Mouse (Mus musculus) heart, adult 2 months (tissue): ENCODE data around the gene Rab13. TPM values are rescaled to one million over a fixed set of nuclear protein-coding genes. Genes with fewer than 3 reads are reported as not detected.

Source experiments
- DNase-seq, 2 experiments: peaks; one replicate each; pipeline ENCODE4 v3.0.0; 2021
- H3K27ac ChIP-seq: fragments of 200-600 bp; 2 replicates; pipeline ENCODE4 v1.8.1; 2022
- H3K27me3 ChIP-seq: fragments of 200-500 bp; 2 replicates; pipeline ENCODE4 v1.6.1; 2012; ENCODE audit warnings: mild to moderate bottlenecking, low read length, inconsistent platforms, mixed read lengths; ENCODE audit not compliant: control insufficient read depth, insufficient read depth
- H3K36me3 ChIP-seq: fragments of 200-500 bp; 2 replicates; pipeline ENCODE4 v1.6.1; 2012; ENCODE audit warnings: low read length, inconsistent platforms; ENCODE audit not compliant: control insufficient read depth, insufficient read depth
- H3K4me1 ChIP-seq: fragments of 200-500 bp; 2 replicates; pipeline ENCODE4 v1.6.1; 2011; ENCODE audit warnings: low read length; ENCODE audit not compliant: control insufficient read depth, insufficient read depth
- H3K4me3 ChIP-seq: fragments of 200-600 bp; 2 replicates; pipeline ENCODE4 v1.8.1; 2022
- H3K79me2 ChIP-seq: fragments of 200-500 bp; replicated peaks from 2 replicates; pipeline ENCODE4 v1.6.1; 2012; ENCODE audit warnings: mild to moderate bottlenecking, inconsistent platforms, low read length, moderate library complexity, mixed read lengths; ENCODE audit not compliant: control insufficient read depth, insufficient read depth
- H3K9ac ChIP-seq: fragments of 200-500 bp; 2 replicates; pipeline ENCODE4 v1.6.1; 2012; ENCODE audit warnings: low read depth, mild to moderate bottlenecking, control low read depth, inconsistent platforms, low read length, mixed read lengths
- CTCF ChIP-seq: fragments of 200-600 bp; IDR thresholded peaks from 2 replicates; pipeline ENCODE4 v1.8.1; 2022; ENCODE audit warnings: antibody characterized with exemption, mild to moderate bottlenecking, moderate library complexity
- EP300 ChIP-seq: fragments of 200-500 bp; IDR thresholded peaks from 2 replicates; pipeline ENCODE4 v1.6.1; 2011; ENCODE audit warnings: low read depth, low read length, control low read depth; ENCODE audit not compliant: insufficient read depth
- POLR2A ChIP-seq: fragments of 200-500 bp; IDR thresholded peaks from 2 replicates; pipeline ENCODE4 v1.6.1; 2011; ENCODE audit warnings: mild to moderate bottlenecking, low read depth, low read length, control low read depth; ENCODE audit not compliant: insufficient read depth
- WGBS: fragments of 180-500 bp; shearing (Covaris S2); methylation state at CpG from one replicate; pipeline ENCODE4 v1.1.7; 2018; 5-methylcytosine and 5-hydroxymethylcytosine counted together
- intact Hi-C: fragments of 180-260 bp; cut with DNase I; formaldehyde crosslinking; loops from one replicate; pipeline ENCODE4 v1.15.1; 2025
- long read RNA-seq: library from polyadenylated mRNA; stranded (forward); transcript quantifications from one replicate; pipeline ENCODE4 v2.0.0, GENCODE M21; 2021
- polyA plus RNA-seq: library from polyadenylated mRNA; depleted of rRNA; stranded (reverse); fragments of >200 nt; gene quantifications from 2 replicates; pipeline ENCODE4 v1.2.3, GENCODE M21; 2012; rRNA removed
- total RNA-seq, 2 experiments: library from RNA; stranded (reverse); gene quantifications; 2 replicates each; pipeline ENCODE4 v1.2.3; 2021

The Rab13 gene
- total RNA-seq = 1 to 10 TPM; 5.5 to 5.6 TPM
- polyA plus RNA-seq = 3.1 TPM in 2 replicates
- long read RNA-seq, partial matches to known transcripts = 1 of 5 reads
- long read RNA-seq, other reads (novel, unspliced or antisense) = 0 of 5 reads

DNA sequence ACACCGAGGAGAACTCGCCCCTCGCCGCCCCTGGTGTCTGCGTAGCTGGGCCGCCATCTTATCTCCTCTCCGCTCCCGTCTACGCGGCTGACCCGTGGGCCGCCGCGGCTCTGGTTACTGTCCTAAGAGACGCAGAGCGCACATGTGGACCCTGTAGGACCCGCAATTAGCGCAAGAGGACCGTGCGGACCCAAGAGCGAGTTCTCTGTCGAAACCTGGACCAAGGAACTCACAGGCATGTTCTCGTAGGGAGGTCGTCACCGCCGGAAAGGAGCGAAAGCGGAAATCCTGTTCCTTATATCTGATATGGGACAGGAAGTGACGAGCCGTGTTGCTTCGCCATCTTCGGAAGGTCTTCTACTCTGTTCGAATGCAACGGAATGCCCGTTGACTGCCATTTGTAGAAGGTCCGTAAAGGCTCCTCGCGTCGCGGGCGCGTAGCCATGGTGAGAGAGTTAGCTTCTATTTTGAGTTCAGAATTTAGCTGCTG, at the start of gene Rab13, which contains the start of gene Rps27:
TSS of gene Rab13 (plus strand) at position 319 of the 490 bp plus-strand sequence.
TSS of gene Rps27 (minus strand) at position 275 of the 490 bp plus-strand sequence.
- Histone ChIP-seq H3K27me3 (no peaks in the 10 kb centered on the region), H3K36me3 (peaks cover 25% of the 10 kb centered on the region), H3K4me1 (peaks cover 8% of the 10 kb centered on the region), H3K9ac (peak within 1 kb of the TSS; percentile 80), H3K4me3 (peak within 1 kb of the TSS; percentile 98), H3K27ac (peak within 1 kb of the TSS; percentile 96), H3K79me2 (peaks cover 2% of the 10 kb centered on the region; the same call in 1 of the 2 replicates)
- TF ChIP-seq EP300 (peak; percentile 91), CTCF (no peak), POLR2A (peak; percentile 100)
- WGBS = under 1% methylated on average over 42 of the region's 42 CpGs
- peak; percentile 87 to 92 for DNase-seq
- intact Hi-C loops = loop anchor here (5.0 kb wide), 1 partner anchor 54 kb away; the partner anchor contains the start of gene Dennd4b

DNA sequence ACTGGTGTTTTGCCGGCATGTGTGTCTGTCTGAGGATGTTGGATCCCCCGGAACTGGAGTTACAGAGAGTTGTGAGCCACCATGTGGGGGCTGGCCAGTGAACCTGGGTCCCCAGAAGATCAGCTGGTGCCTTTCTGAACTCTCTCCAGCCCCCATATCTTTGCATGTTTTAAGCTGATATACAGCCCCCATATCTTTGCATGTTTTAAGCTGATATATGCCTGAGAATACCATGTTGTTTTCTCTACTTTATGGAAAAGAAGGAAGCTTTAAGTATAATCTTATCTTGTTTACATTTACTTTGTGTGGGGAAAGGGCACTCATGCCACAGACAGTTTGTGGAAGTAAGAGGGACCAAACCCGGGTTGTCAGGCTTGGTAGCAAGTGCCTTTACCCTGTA, 33.9 kb upstream of the Rab13 start:
- Histone ChIP-seq H3K79me2 (no peaks in the 10 kb centered on the region), H3K9ac (no peak overlapping the region), H3K36me3 (no peaks in the 10 kb centered on the region), H3K27ac (no peak overlapping the region), H3K27me3 (no peaks in the 10 kb centered on the region), H3K4me1 (no peaks in the 10 kb centered on the region), H3K4me3 (no peak overlapping the region)
- WGBS = 65% methylated on average over 3 of the region's 3 CpGs
- intact Hi-C loops = no loop called here
- TF ChIP-seq EP300 (no peak), POLR2A (no peak), CTCF (no peak)
- no peak for DNase-seq

DNA sequence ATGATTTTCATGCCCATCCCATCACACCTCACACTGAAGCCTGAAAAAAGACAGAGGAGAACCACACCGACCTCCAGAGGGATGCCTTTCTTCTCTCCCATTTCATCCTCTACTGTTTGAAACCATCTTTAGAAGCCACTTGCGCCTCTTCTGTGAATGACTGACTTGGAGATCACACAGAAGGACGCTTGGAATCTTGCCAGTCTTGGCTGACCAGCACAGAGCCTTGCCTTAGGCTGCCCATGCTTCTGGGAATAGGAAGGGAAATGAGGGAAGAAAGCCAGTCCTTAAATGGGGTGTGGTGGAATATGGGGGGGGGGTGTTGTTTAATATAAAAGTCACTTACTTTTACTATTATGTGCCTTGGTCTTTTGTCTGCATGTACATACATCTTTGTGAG, 29.9 kb upstream of the Rab13 start:
- Histone ChIP-seq H3K27me3 (no peaks in the 10 kb centered on the region), H3K4me3 (no peak overlapping the region), H3K9ac (no peak overlapping the region), H3K36me3 (no peaks in the 10 kb centered on the region), H3K4me1 (no peaks in the 10 kb centered on the region), H3K79me2 (no peaks in the 10 kb centered on the region), H3K27ac (no peak overlapping the region)
- TF ChIP-seq EP300 = no peak
- no peak for TF ChIP-seq CTCF
- no peak for TF ChIP-seq POLR2A
- WGBS = 66% methylated on average over 3 of the region's 3 CpGs
- no peak for DNase-seq
- intact Hi-C loops = no loop called here

- Histone ChIP-seq H3K4me1 (no peaks in the 10 kb centered on the region), H3K79me2 (no peaks in the 10 kb centered on the region), H3K27ac (no peak overlapping the region), H3K9ac (no peak overlapping the region), H3K4me3 (no peak overlapping the region), H3K36me3 (no peaks in the 10 kb centered on the region), H3K27me3 (no peaks in the 10 kb centered on the region)
- WGBS = 78% methylated on average over 11 of the region's 11 CpGs
- DNase-seq = no peak
- TF ChIP-seq CTCF (no peak), POLR2A (no peak), EP300 (no peak)
- intact Hi-C loops = no loop called here
Measured at GRCm38 (mm10) chr3:90190859-90191510, 22.5 kb upstream of the Rab13 start.

GRCm38 (mm10) chr3:90194759-90195158, 18.7 kb upstream of the Rab13 start:
- Histone ChIP-seq H3K9ac (no peak overlapping the region), H3K79me2 (no peaks in the 10 kb centered on the region), H3K27ac (no peak overlapping the region), H3K36me3 (no peaks in the 10 kb centered on the region), H3K27me3 (no peaks in the 10 kb centered on the region), H3K4me3 (no peak overlapping the region), H3K4me1 (no peaks in the 10 kb centered on the region)
- intact Hi-C loops = no loop called here
- DNase-seq = no peak
- TF ChIP-seq CTCF (no peak), POLR2A (no peak), EP300 (no peak)
- 78% methylated on average over 4 of the region's 4 CpGs for WGBS

GRCm38 (mm10) chr3:90195644-90196043, 17.9 kb upstream of the Rab13 start:
- Histone ChIP-seq H3K27me3 (no peaks in the 10 kb centered on the region), H3K79me2 (no peaks in the 10 kb centered on the region), H3K27ac (no peak overlapping the region), H3K4me1 (no peaks in the 10 kb centered on the region), H3K36me3 (no peaks in the 10 kb centered on the region), H3K4me3 (no peak overlapping the region), H3K9ac (no peak overlapping the region)
- WGBS = 48% methylated on average over 1 of the region's 1 CpGs
- no peak for TF ChIP-seq CTCF
- no peak for TF ChIP-seq POLR2A
- TF ChIP-seq EP300 = no peak
- intact Hi-C loops = no loop called here
- DNase-seq = no peak
